Mouse (Mus musculus) left cerebral cortex, adult 18-20 months (tissue): ENCODE results near the gene Ssbp1. TPM values are rescaled to one million over a fixed set of nuclear protein-coding genes. Genes with fewer than 3 reads are reported as not detected.

ENCODE experiments used
- DNase-seq, 2 experiments: peaks; one replicate each; pipeline ENCODE4 v3.0.0; 2021 to 2022; ENCODE audit warnings: low spot score in 2 of 2, mixed read lengths in 1 of 2
- total RNA-seq, 2 experiments: library from RNA; stranded (reverse); gene quantifications; 2 replicates each; pipeline ENCODE4 v1.2.3; 2021

Gene Ssbp1
- total RNA-seq, 2 experiments from 2014 or later, result 27.9 to 31.7 TPM

GRCm38 (mm10) chr6:40448626-40449025 lies 22.5 kb upstream of the Ssbp1 start:
- no peak for DNase-seq

- no peak for DNase-seq
Observed at GRCm38 (mm10) chr6:40454436-40455041, 16.6 kb upstream of the Ssbp1 start.

- no peak for DNase-seq
Observed at GRCm38 (mm10) chr6:40465710-40466109, 5.4 kb upstream of the Ssbp1 start.

GRCm38 (mm10) chr6:40471720-40472010 lies 513 bp downstream of the Ssbp1 start:
- DNase-seq, result no peak

- no peak for DNase-seq
Observed at GRCm38 (mm10) chr6:40476132-40476531, 5.0 kb downstream of the Ssbp1 start.

- no peak for DNase-seq
Observed at GRCm38 (mm10) chr6:40479705-40480104, 8.6 kb downstream of the Ssbp1 start.

GRCm38 (mm10) chr6:40482318-40482717 lies 11.2 kb downstream of the Ssbp1 start:
- peak; percentile 9 to 11 for DNase-seq

- DNase-seq, result no peak
Observed at GRCm38 (mm10) chr6:40490933-40491332, 19.8 kb downstream of the Ssbp1 start, which contains the start of gene Tas2r137. Gene Tas2r137 (plus strand): TSS chr6:40491233.

GRCm38 (mm10) chr6:40493229-40493628 lies 22.1 kb downstream of the Ssbp1 start, which contains the start of gene Tas2r108:
Gene Tas2r108 (plus strand): TSS chr6:40493529.
- DNase-seq, result no peak

GRCm38 (mm10) chr6:40519408-40519807 lies 48.3 kb downstream of the Ssbp1 start, which contains the start of gene Prss37:
Gene Prss37 (minus strand): TSS chr6:40519508.
- DNase-seq, result no peak

Other genes with a start within 250 kb of the Ssbp1 start
- 10 to 100 TPM; 40.2 to 46.2 TPM for gene Agk, start 146.2 kb upstream of the Ssbp1 start, total RNA-seq
- 10 to 100 TPM; 60.6 to 72.1 TPM for gene E330009J07Rik, start 35.2 kb upstream of the Ssbp1 start, total RNA-seq
- gene Wee2, start 32.3 kb upstream of the Ssbp1 start, total RNA-seq, result under 1 TPM in 1 of 2 experiments, not detected in 1; 0.33 TPM
- not detected for gene Tas2r137, start 19.9 kb downstream of the Ssbp1 start, total RNA-seq
- gene Tas2r108, start 22.2 kb downstream of the Ssbp1 start, total RNA-seq, result under 1 TPM in 1 of 2 experiments, not detected in 1; 0.35 TPM
- not detected for gene Prss37, start 48.2 kb downstream of the Ssbp1 start, total RNA-seq
- not detected for gene Olfr461, start 83.7 kb downstream of the Ssbp1 start, total RNA-seq
- gene Olfr460, start 98.1 kb downstream of the Ssbp1 start, total RNA-seq, result not detected
- 1 to 10 TPM in 1 of 2 experiments, under 1 TPM in 1; 1.00 to 1.5 TPM for gene Clec5a, start 114.5 kb downstream of the Ssbp1 start, total RNA-seq
- gene Tas2r138, start 142.0 kb downstream of the Ssbp1 start, total RNA-seq, result not detected
- gene Mgam, start 157.5 kb downstream of the Ssbp1 start, total RNA-seq, result not detected